Mouse (Mus musculus) neural tube, postnatal 0 days (tissue): ENCODE data around the gene Ttc7. TPM values are rescaled to one million over a fixed set of nuclear protein-coding genes. Genes with fewer than 3 reads are reported as not detected.

Experiments
- polyA plus RNA-seq: library from polyadenylated mRNA; unstranded; fragments of >200 nt; fragmentation: Nextera tagmentation; extraction: Ambion mirVana; gene quantifications from 2 replicates; pipeline ENCODE4 v1.2.1, GENCODE M21; 2015

Ttc7 gene
- 11.8 and 12.7 TPM in 2 replicates for polyA plus RNA-seq

DNA sequence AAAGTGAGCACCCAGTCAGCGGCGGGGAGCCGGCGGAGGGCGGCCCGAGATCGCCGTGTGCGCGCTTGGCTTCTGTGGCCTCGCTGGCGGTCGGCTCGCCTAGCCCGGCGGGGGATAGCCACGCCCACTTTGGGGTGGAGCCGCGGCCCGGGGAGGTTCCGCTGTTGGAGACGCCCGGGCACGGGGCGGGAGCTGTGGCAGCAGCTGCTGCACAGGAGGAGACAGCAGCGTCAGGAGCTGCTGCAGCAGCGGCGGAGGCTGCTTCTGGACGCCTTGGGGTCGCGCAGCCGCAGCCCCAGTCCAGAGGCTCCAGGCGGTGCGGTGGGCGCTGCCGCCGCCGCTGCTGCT, at the start of gene Ttc7:
TSS of gene Ttc7 (plus strand) at position 181 of the 348 bp plus-strand sequence.

DNA sequence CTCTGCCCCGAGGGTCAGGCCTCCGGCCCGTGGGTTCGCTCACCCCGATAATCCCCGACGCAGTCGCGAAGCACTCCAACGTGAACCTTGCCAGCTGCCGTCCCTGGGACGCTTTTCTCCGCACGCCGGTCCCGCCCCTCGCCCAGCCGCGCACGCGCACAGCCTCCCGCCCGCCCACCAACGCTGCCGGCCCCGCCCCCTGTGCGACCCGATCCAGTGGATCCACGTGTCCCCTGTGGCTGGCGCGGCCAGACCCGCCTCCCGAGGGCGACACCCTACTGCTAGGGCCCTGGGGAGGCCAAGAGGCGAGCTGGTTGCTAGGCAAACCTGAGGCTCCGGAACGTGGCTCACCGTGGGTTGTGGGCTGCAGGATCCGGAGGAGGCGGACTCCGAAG, 16.9 kb upstream of the Ttc7 start, which contains the start of gene Mcfd2:
TSS of gene Mcfd2 (minus strand) at position 144 of the 395 bp plus-strand sequence.

GRCm38 (mm10) chr17:87427511-87427910, 144.8 kb downstream of the Ttc7 start, which contains the start of gene Stpg4:
Stpg4 (minus strand) TSS chr17:87427741.

Other genes with a start within 250 kb of the Ttc7 start
- 19.6 and 19.7 TPM in 2 replicates for gene Socs5, start 175.2 kb upstream of the Ttc7 start, polyA plus RNA-seq
- gene Mcfd2, start 17.0 kb upstream of the Ttc7 start, polyA plus RNA-seq = 42.6 and 43.8 TPM in 2 replicates
- not detected in 2 replicates for gene Stpg4, start 144.9 kb downstream of the Ttc7 start, polyA plus RNA-seq
- gene Calm2, start 164.0 kb downstream of the Ttc7 start, polyA plus RNA-seq = 3,170 and 3,364 TPM in 2 replicates